8 mouse cellular contexts compared by ENCODE assay signal in the genomic region with DNA sequence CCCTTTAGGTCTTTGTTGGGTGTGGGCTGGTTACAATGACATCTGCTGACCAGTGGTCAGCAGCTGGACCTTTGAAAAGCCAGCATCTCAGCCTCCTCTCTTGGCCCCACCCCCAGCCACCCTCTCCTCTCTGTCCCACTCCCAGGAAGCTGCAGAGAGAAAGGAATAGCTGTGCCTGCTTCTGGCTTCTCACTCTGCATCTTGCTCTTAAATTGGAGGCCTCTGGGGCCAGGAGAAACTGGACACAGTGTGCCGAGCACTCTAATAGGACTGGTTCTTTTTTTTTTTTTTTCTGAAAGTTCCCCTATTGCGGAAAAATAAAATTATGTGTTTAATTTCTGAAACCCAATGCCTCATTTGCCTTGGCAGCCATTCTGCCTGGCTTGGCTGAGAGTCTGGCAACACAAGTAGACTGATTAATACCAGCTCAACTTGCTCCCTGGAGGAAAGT. TPM values are rescaled to one million over a fixed set of nuclear protein-coding genes. Genes with fewer than 3 reads are reported as not detected.
DNase-seq lines count a peak whose midpoint lies in the region; ATAC-seq and TF ChIP-seq lines count a peak whose summit lies in the region.

No protein-coding gene starts in this region.

- peak overlapping the region; percentile 89 to 94 for H3K27ac ChIP-seq in heart, embryonic 14.5 days (replicated peaks in 1 of 2; ENCODE audit: control insufficient read depth in 1 of 2, insufficient read depth in 1 of 2, low read depth in 2 of 2, low read length in 2 of 2)
- H3K27ac ChIP-seq in limb, embryonic 10.5 days = peak overlapping the region; percentile 83
- H3K27ac ChIP-seq in small intestine, adult 2 months (ENCODE audit: insufficient read depth, low read depth, low read length) = peak overlapping the region; percentile 79

- no peak overlapping the region for H3K4me2 ChIP-seq in heart, embryonic 14.5 days (ENCODE audit: low read length)

- no peak overlapping the region for H3K4me3 ChIP-seq in heart, embryonic 14.5 days (ENCODE audit: control insufficient read depth in 1 of 2, insufficient read depth in 1 of 2, low read depth in 1 of 2, low read length in 2 of 2)
- H3K4me3 ChIP-seq in limb, embryonic 10.5 days = no peak overlapping the region
- no peak overlapping the region for H3K4me3 ChIP-seq in small intestine, adult 2 months (ENCODE audit: low read depth, low read length)

- DNase-seq in adrenal gland, postnatal 14 days = peak; percentile 49
- no peak for DNase-seq in adrenal gland, adult 8-10 months
- DNase-seq in embryo, embryonic 9.5 days (ENCODE audit: extremely low spot score) = peak; percentile 24
- DNase-seq in limb, embryonic 10.5 days (ENCODE audit: low spot score) = no peak
- DNase-seq in thymus, postnatal 4 days = no peak

- no peak for TF ChIP-seq CTCF in small intestine, adult 2 months (IDR thresholded peaks at IDR 0.05; ENCODE audit: extremely low read depth, insufficient read length, insufficient replicate concordance, low read depth, low read length)

- no peak for ATAC-seq in heart, embryonic 14.5 days (ENCODE audit: insufficient number of reproducible peaks, insufficient read depth, low FRiP score, low read depth)
- no peak for ATAC-seq in erythroid progenitor cell, adult 5-6 weeks (replicated peaks; ENCODE audit: low FRiP score, poor library complexity, severe bottlenecking)

- no peak for TF ChIP-seq POLR2A in small intestine, adult 2 months (IDR thresholded peaks at IDR 0.05; ENCODE audit: low read depth, low read length)

- H3K9me3 ChIP-seq in heart, embryonic 14.5 days (ENCODE audit: control insufficient read depth, low read length) = no peaks in the 10 kb centered on the region
- H3K9me3 ChIP-seq in limb, embryonic 10.5 days (replicated peaks) = no peaks in the 10 kb centered on the region

- no peaks in the 10 kb centered on the region for H3K36me3 ChIP-seq in heart, embryonic 14.5 days (ENCODE audit: control insufficient read depth, insufficient read depth, low read length)
- H3K36me3 ChIP-seq in limb, embryonic 10.5 days = no peaks in the 10 kb centered on the region
- H3K36me3 ChIP-seq in small intestine, adult 2 months (ENCODE audit: control insufficient read depth, insufficient read depth, low read length) = no peaks in the 10 kb centered on the region

- H3K4me1 ChIP-seq in heart, embryonic 14.5 days (ENCODE audit: control insufficient read depth in 2 of 2, insufficient read depth in 2 of 2, low read length in 2 of 2) = peaks cover 12 to 24% of the 10 kb centered on the region in 2 experiments
- H3K4me1 ChIP-seq in limb, embryonic 10.5 days = peaks cover 48% of the 10 kb centered on the region
- H3K4me1 ChIP-seq in small intestine, adult 2 months (ENCODE audit: control insufficient read depth, insufficient read depth, insufficient read length, low read length) = peaks cover 11% of the 10 kb centered on the region

- H3K27me3 ChIP-seq in heart, embryonic 14.5 days (ENCODE audit: control insufficient read depth, insufficient read depth, low read length) = no peaks in the 10 kb centered on the region
- H3K27me3 ChIP-seq in limb, embryonic 10.5 days (ENCODE audit: low read depth, poor library complexity, severe bottlenecking) = no peaks in the 10 kb centered on the region
- no peaks in the 10 kb centered on the region for H3K27me3 ChIP-seq in small intestine, adult 2 months (ENCODE audit: control insufficient read depth, insufficient read depth, low read length)

- no peak overlapping the region for H3K9ac ChIP-seq in heart, embryonic 14.5 days (ENCODE audit: low read length)

- 41% methylated on average over 2 of the region's 2 CpGs for WGBS in heart, embryonic 14.5 days
- 23% methylated on average over 2 of the region's 2 CpGs for WGBS in limb, embryonic 10.5 days
- WGBS in small intestine, adult 2 months = 68% methylated on average over 2 of the region's 2 CpGs

RNA-seq across cellular contexts. Expression of a gene that starts 3.8 kb away (rescaled TPM):
- 28.8 and 37.7 TPM in 2 replicates for total RNA-seq in adrenal gland, postnatal 14 days (2021)
- 10 to 100 TPM; 39.9 to 59.3 (median 47.7) TPM for total RNA-seq in adrenal gland, adult 8-10 months (2022)
- polyA plus RNA-seq in heart, embryonic 14.5 days (2014; fragmentation: Nextera tagmentation; extraction: Ambion mirVana) = 13.6 and 16.6 TPM in 2 replicates
- 10.1 and 13.6 TPM in 2 replicates for polyA plus RNA-seq in limb, embryonic 10.5 days (2016; fragmentation: Nextera tagmentation; extraction: Ambion mirVana)
- polyA plus RNA-seq in small intestine, adult 2 months (2012; rRNA removed) = 7.9 and 20.0 TPM in 2 replicates
- total RNA-seq in erythroid progenitor cell, adult 5-6 weeks (2015; ENCODE audit: low replicate concordance) = 32.3 and 58.4 TPM in 2 replicates
- 43.8 and 53.9 TPM in 2 replicates for total RNA-seq in erythroid progenitor cell, adult 5-6 weeks (2017; ENCODE audit: low replicate concordance)

RNA-seq across cellular contexts. Expression of a gene that starts 15.7 kb away (rescaled TPM):
- total RNA-seq in adrenal gland, postnatal 14 days (2021) = 107 and 145 TPM in 2 replicates
- 10 to 100 TPM; 26.3 to 56.5 (median 40.7) TPM for total RNA-seq in adrenal gland, adult 8-10 months (2022)
- 272 and 281 TPM in 2 replicates for polyA plus RNA-seq in heart, embryonic 14.5 days (2014; fragmentation: Nextera tagmentation; extraction: Ambion mirVana)
- 54.2 and 61.5 TPM in 2 replicates for polyA plus RNA-seq in limb, embryonic 10.5 days (2016; fragmentation: Nextera tagmentation; extraction: Ambion mirVana)
- polyA plus RNA-seq in small intestine, adult 2 months (2012; rRNA removed) = 15.1 and 25.8 TPM in 2 replicates
- not detected in 2 replicates for total RNA-seq in erythroid progenitor cell, adult 5-6 weeks (2015; ENCODE audit: low replicate concordance)
- total RNA-seq in erythroid progenitor cell, adult 5-6 weeks (2017; ENCODE audit: low replicate concordance) = not detected in 2 replicates

RNA-seq across cellular contexts. Expression of a gene that starts 23.4 kb away (rescaled TPM):
- total RNA-seq in adrenal gland, postnatal 14 days (2021) = 116 and 120 TPM in 2 replicates
- total RNA-seq in adrenal gland, adult 8-10 months (2022) = 100 to 1,000 TPM; 109 to 120 (median 113) TPM
- 111 and 123 TPM in 2 replicates for polyA plus RNA-seq in heart, embryonic 14.5 days (2014; fragmentation: Nextera tagmentation; extraction: Ambion mirVana)
- 118 and 127 TPM in 2 replicates for polyA plus RNA-seq in limb, embryonic 10.5 days (2016; fragmentation: Nextera tagmentation; extraction: Ambion mirVana)
- polyA plus RNA-seq in small intestine, adult 2 months (2012; rRNA removed) = 28.9 and 64.8 TPM in 2 replicates
- total RNA-seq in erythroid progenitor cell, adult 5-6 weeks (2015; ENCODE audit: low replicate concordance) = 133 and 142 TPM in 2 replicates
- 27.3 and 31.7 TPM in 2 replicates for total RNA-seq in erythroid progenitor cell, adult 5-6 weeks (2017; ENCODE audit: low replicate concordance)

RNA-seq across cellular contexts. Expression of a gene that starts 30.3 kb away (rescaled TPM):
- total RNA-seq in adrenal gland, postnatal 14 days (2021) = 3.4 and 3.6 TPM in 2 replicates
- 1 to 10 TPM; 2.8 to 6.7 (median 4.9) TPM for total RNA-seq in adrenal gland, adult 8-10 months (2022)
- polyA plus RNA-seq in heart, embryonic 14.5 days (2014; fragmentation: Nextera tagmentation; extraction: Ambion mirVana) = 5.8 and 9.5 TPM in 2 replicates
- polyA plus RNA-seq in limb, embryonic 10.5 days (2016; fragmentation: Nextera tagmentation; extraction: Ambion mirVana) = 4.7 and 6.2 TPM in 2 replicates
- polyA plus RNA-seq in small intestine, adult 2 months (2012; rRNA removed) = 3.0 and 7.9 TPM in 2 replicates
- total RNA-seq in erythroid progenitor cell, adult 5-6 weeks (2015; ENCODE audit: low replicate concordance) = 0.72 and 5.9 TPM in 2 replicates
- total RNA-seq in erythroid progenitor cell, adult 5-6 weeks (2017; ENCODE audit: low replicate concordance) = 2.8 and 3.1 TPM in 2 replicates

RNA-seq across cellular contexts. Expression of a gene that starts 48.7 kb away (rescaled TPM):
- 0.44 and 0.86 TPM in 2 replicates for total RNA-seq in adrenal gland, postnatal 14 days (2021)
- under 1 TPM; 0.40 to 0.62 (median 0.57) TPM for total RNA-seq in adrenal gland, adult 8-10 months (2022)
- 0.51 and 1.1 TPM in 2 replicates for polyA plus RNA-seq in heart, embryonic 14.5 days (2014; fragmentation: Nextera tagmentation; extraction: Ambion mirVana)
- polyA plus RNA-seq in limb, embryonic 10.5 days (2016; fragmentation: Nextera tagmentation; extraction: Ambion mirVana) = 1.1 TPM in 2 replicates
- 0.09 and 0.20 TPM in 2 replicates for polyA plus RNA-seq in small intestine, adult 2 months (2012; rRNA removed)
- total RNA-seq in erythroid progenitor cell, adult 5-6 weeks (2015; ENCODE audit: low replicate concordance) = 5.8 and 10.1 TPM in 2 replicates
- total RNA-seq in erythroid progenitor cell, adult 5-6 weeks (2017; ENCODE audit: low replicate concordance) = 11.1 and 11.6 TPM in 2 replicates

Comparison
In these comparisons a context has a peak if more than half of its experiments do, and no peak if none do; other contexts are left out.
1. DNase-seq: peak in adrenal gland, postnatal 14 days (single experiment) and embryo, embryonic 9.5 days (single experiment); none in adrenal gland, adult 8-10 months (single experiment), limb, embryonic 10.5 days (single experiment) and thymus, postnatal 4 days (single experiment).
2. RNA of a gene that starts 15.7 kb away (total RNA-seq): 107 to 145 TPM in adrenal gland, postnatal 14 days and 26.3 to 56.5 TPM in adrenal gland, adult 8-10 months; not detected in erythroid progenitor cell, adult 5-6 weeks; every median in the first group is over 10 times any median in the second.
3. Peak in every context shown above with its lines, with median percentiles within 50 percentile points of each other: H3K27ac ChIP-seq.